Comparison of ENCODE assay signal across 9 mouse cellular contexts in genomic region chr11:70621972-70622814, GRCm38 (mm10). TPM values are rescaled to one million over a fixed set of nuclear protein-coding genes. Genes with fewer than 3 reads are reported as not detected.
DNase-seq lines count a peak whose midpoint lies in the region; ATAC-seq and TF ChIP-seq lines count a peak whose summit lies in the region.
"Had no signal": no experiment of that assay in that cellular context is flagged by ENCODE, and none has a peak within 500 bp of the region (broad histone marks: within the 10 kb centered on the region; RNA-seq: fewer than 3 reads in every experiment).

No protein-coding gene starts in this region.

- DNase-seq in gastrocnemius, adult 2 months: peak; percentile 80
- DNase-seq in gastrocnemius, postnatal 4 days (ENCODE audit: low spot score in 2 of 2): no peak
- DNase-seq in 3T3-L1 (ENCODE audit: low read depth, low spot score) (peak; percentile 19), ZHBTc4 (ENCODE audit: low read depth, low spot score) (peak; percentile 83)
- DNase-seq in left cerebral cortex, postnatal 4 days: no peak
- no peak for DNase-seq in thymus, postnatal 25 days
- DNase-seq in layer of hippocampus, postnatal 25 days (ENCODE audit: extremely low spot score in 1 of 2, low spot score in 1 of 2): no peak
- DNase-seq: heart, postnatal 10 days had no signal

- peak; percentile 68 for ATAC-seq in liver, embryonic 12.5 days

- no peak overlapping the region for H3K4me2 ChIP-seq in liver, embryonic 12.5 days

- WGBS in liver, embryonic 12.5 days (ENCODE audit: insufficient replicate concordance): 47% methylated on average over 7 of the region's 7 CpGs

- H3K4me1 ChIP-seq in liver, embryonic 12.5 days: peaks cover 26% of the 10 kb centered on the region

- intact Hi-C loops in gastrocnemius, adult 2 months (cut with DNase I): loop anchor here (5.0 kb wide), 1 partner anchor 210 kb away; the partner anchor contains the start of gene Pelp1
- intact Hi-C loops in left cerebral cortex, postnatal 4 days (cut with DNase I): no loop called here

- no peaks in the 10 kb centered on the region for H3K9me3 ChIP-seq in liver, embryonic 12.5 days (replicated peaks)

- H3K4me3 ChIP-seq in gastrocnemius, adult 2 months: peak overlapping the region; percentile 28
- no peak overlapping the region for H3K4me3 ChIP-seq in liver, embryonic 12.5 days

- no peak overlapping the region for H3K9ac ChIP-seq in liver, embryonic 12.5 days

- H3K27me3 ChIP-seq in liver, embryonic 12.5 days (replicated peaks): 0 out of 2 replicates have a peak, but pooled peaks cover 4% of the 10 kb centered on the region

- no peaks in the 10 kb centered on the region for H3K36me3 ChIP-seq in liver, embryonic 12.5 days

- H3K27ac ChIP-seq in gastrocnemius, adult 2 months: peak overlapping the region; percentile 91
- H3K27ac ChIP-seq in liver, embryonic 12.5 days: 0 out of 2 replicates have a peak overlapping the region, but pooled peaks have one; percentile 2

- TF ChIP-seq CTCF in gastrocnemius, adult 2 months (IDR thresholded peaks at IDR 0.05): peak; percentile 29; the same call in 1 of the 2 replicates

RNA-seq across cellular contexts. Expression of gene Chrne, which starts 3.2 kb away (rescaled TPM):
- 10 to 100 TPM; 11.0 to 18.4 TPM for total RNA-seq in gastrocnemius, adult 2 months (2021)
- total RNA-seq in gastrocnemius, postnatal 4 days (2021): 10 to 100 TPM; 13.8 to 21.4 TPM
- polyA plus RNA-seq in liver, embryonic 12.5 days (2016; fragmentation: Nextera tagmentation; extraction: Ambion mirVana): not detected in 2 replicates
- not detected for total RNA-seq in left cerebral cortex, postnatal 4 days (2021)
- total RNA-seq in layer of hippocampus, postnatal 25 days (2021): under 1 TPM in 1 of 2 experiments, not detected in 1; 0.44 TPM
- total RNA-seq: heart, postnatal 10 days had no signal

RNA-seq across cellular contexts. Expression of gene 4930544D05Rik, which starts 6.5 kb away (rescaled TPM):
- not detected for total RNA-seq in gastrocnemius, adult 2 months (2021)
- total RNA-seq in gastrocnemius, postnatal 4 days (2021): not detected
- not detected in 2 replicates for polyA plus RNA-seq in liver, embryonic 12.5 days (2016; fragmentation: Nextera tagmentation; extraction: Ambion mirVana)
- total RNA-seq in left cerebral cortex, postnatal 4 days (2021): not detected
- total RNA-seq in layer of hippocampus, postnatal 25 days (2021): under 1 TPM in 1 of 2 experiments, not detected in 1; 0.66 TPM
- total RNA-seq: heart, postnatal 10 days had no signal

RNA-seq across cellular contexts. Expression of gene Gp1ba, which starts 16.7 kb away (rescaled TPM):
- total RNA-seq in gastrocnemius, adult 2 months (2021): not detected
- under 1 TPM; 0.32 to 0.39 TPM for total RNA-seq in gastrocnemius, postnatal 4 days (2021)
- 5.5 and 5.6 TPM in 2 replicates for polyA plus RNA-seq in liver, embryonic 12.5 days (2016; fragmentation: Nextera tagmentation; extraction: Ambion mirVana)
- total RNA-seq in left cerebral cortex, postnatal 4 days (2021): under 1 TPM in 1 of 2 experiments, not detected in 1; 0.18 TPM
- total RNA-seq in layer of hippocampus, postnatal 25 days (2021): not detected

RNA-seq across cellular contexts. Expression of gene Rnf167, which starts 24.8 kb away (rescaled TPM):
- total RNA-seq in gastrocnemius, adult 2 months (2021): 10 to 100 TPM; 35.0 to 38.4 TPM
- total RNA-seq in gastrocnemius, postnatal 4 days (2021): 10 to 100 TPM; 43.5 to 44.0 TPM
- polyA plus RNA-seq in liver, embryonic 12.5 days (2016; fragmentation: Nextera tagmentation; extraction: Ambion mirVana): 73.6 and 86.1 TPM in 2 replicates
- total RNA-seq in left cerebral cortex, postnatal 4 days (2021): 10 to 100 TPM; 52.1 to 52.3 TPM
- 10 to 100 TPM; 86.9 to 87.6 TPM for total RNA-seq in layer of hippocampus, postnatal 25 days (2021)

RNA-seq across cellular contexts. Expression of gene Slc25a11, which starts 25.1 kb away (rescaled TPM):
- total RNA-seq in gastrocnemius, adult 2 months (2021): 100 to 1,000 TPM; 264 to 408 TPM
- 100 to 1,000 TPM; 222 TPM for total RNA-seq in gastrocnemius, postnatal 4 days (2021)
- 77.3 and 83.3 TPM in 2 replicates for polyA plus RNA-seq in liver, embryonic 12.5 days (2016; fragmentation: Nextera tagmentation; extraction: Ambion mirVana)
- 10 to 100 TPM; 88.6 to 92.5 TPM for total RNA-seq in left cerebral cortex, postnatal 4 days (2021)
- total RNA-seq in layer of hippocampus, postnatal 25 days (2021): 100 to 1,000 TPM; 127 to 129 TPM

Comparison
In these comparisons a context has a peak if more than half of its experiments do, and no peak if none do; other contexts are left out.
1. DNase-seq: peak in gastrocnemius, adult 2 months (single experiment), 3T3-L1 (single experiment) and ZHBTc4 (single experiment); none in gastrocnemius, postnatal 4 days (0 of 2), left cerebral cortex, postnatal 4 days (single experiment), thymus, postnatal 25 days (single experiment) and layer of hippocampus, postnatal 25 days (0 of 2).
2. RNA of gene Chrne, which starts 3.2 kb away (total RNA-seq): 13.8 to 21.4 TPM in gastrocnemius, postnatal 4 days and 11.0 to 18.4 TPM in gastrocnemius, adult 2 months; 0.44 TPM in layer of hippocampus, postnatal 25 days and not detected in left cerebral cortex, postnatal 4 days; every median in the first group is over 4 times any median in the second.